Mouse (Mus musculus): Measurements from ENCODE around the gene Pla2g6. TPM values are rescaled to one million over a fixed set of nuclear protein-coding genes. Genes with fewer than 3 reads are reported as not detected.

The Pla2g6 gene
- polyA plus RNA-seq (2014; fragmentation: Illumina TruSeq; extraction: RNeasy Lipid Tissue Mini Kit (QIAGEN cat#74804); ENCODE audit: insufficient read depth, low read depth, low replicate concordance) = 6.3 TPM

GRCm38 (mm10) chr15:79328058-79328938 is at the start of gene Pla2g6:
TSS of gene Pla2g6 (minus strand) at chr15:79328390.

GRCm38 (mm10) chr15:79346051-79346793 is 18.0 kb upstream of the Pla2g6 start, which contains the start of gene Maff:
TSS of gene Maff (plus strand) at chr15:79346621.

GRCm38 (mm10) chr15:79285399-79285798 is 42.8 kb downstream of the Pla2g6 start, which contains the start of gene Baiap2l2:
TSS of gene Baiap2l2 (minus strand) at chr15:79285537.

GRCm38 (mm10) chr15:79254661-79255060 is 73.5 kb downstream of the Pla2g6 start, which contains the start of gene Slc16a8:
TSS of gene Slc16a8 (minus strand) at chr15:79254761.

Other genes starting within 250 kb of the Pla2g6 start
- gene Micall1, start 219.5 kb downstream of the Pla2g6 start, polyA plus RNA-seq (2014; fragmentation: Illumina TruSeq; extraction: RNeasy Lipid Tissue Mini Kit (QIAGEN cat#74804); ENCODE audit: insufficient read depth, low read depth, low replicate concordance) = 9.4 TPM
- 117 TPM for gene Polr2f, start 187.4 kb downstream of the Pla2g6 start, polyA plus RNA-seq (2014; fragmentation: Illumina TruSeq; extraction: RNeasy Lipid Tissue Mini Kit (QIAGEN cat#74804); ENCODE audit: insufficient read depth, low read depth, low replicate concordance)
- gene 1700088E04Rik, start 187.1 kb downstream of the Pla2g6 start, polyA plus RNA-seq (2014; fragmentation: Illumina TruSeq; extraction: RNeasy Lipid Tissue Mini Kit (QIAGEN cat#74804); ENCODE audit: insufficient read depth, low read depth, low replicate concordance) = 25.5 TPM
- gene Sox10, start 163.2 kb downstream of the Pla2g6 start, polyA plus RNA-seq (2014; fragmentation: Illumina TruSeq; extraction: RNeasy Lipid Tissue Mini Kit (QIAGEN cat#74804); ENCODE audit: insufficient read depth, low read depth, low replicate concordance) = 0.17 TPM
- gene Pick1, start 99.2 kb downstream of the Pla2g6 start, polyA plus RNA-seq (2014; fragmentation: Illumina TruSeq; extraction: RNeasy Lipid Tissue Mini Kit (QIAGEN cat#74804); ENCODE audit: insufficient read depth, low read depth, low replicate concordance) = 13.2 TPM
- gene Gm49486, start 99.0 kb downstream of the Pla2g6 start, polyA plus RNA-seq (2014; fragmentation: Illumina TruSeq; extraction: RNeasy Lipid Tissue Mini Kit (QIAGEN cat#74804); ENCODE audit: insufficient read depth, low read depth, low replicate concordance) = 0.14 TPM
- gene Slc16a8, start 73.6 kb downstream of the Pla2g6 start, polyA plus RNA-seq (2014; fragmentation: Illumina TruSeq; extraction: RNeasy Lipid Tissue Mini Kit (QIAGEN cat#74804); ENCODE audit: insufficient read depth, low read depth, low replicate concordance) = not detected
- gene Baiap2l2, start 42.9 kb downstream of the Pla2g6 start, polyA plus RNA-seq (2014; fragmentation: Illumina TruSeq; extraction: RNeasy Lipid Tissue Mini Kit (QIAGEN cat#74804); ENCODE audit: insufficient read depth, low read depth, low replicate concordance) = 0.62 TPM
- gene Maff, start 18.2 kb upstream of the Pla2g6 start, polyA plus RNA-seq (2014; fragmentation: Illumina TruSeq; extraction: RNeasy Lipid Tissue Mini Kit (QIAGEN cat#74804); ENCODE audit: insufficient read depth, low read depth, low replicate concordance) = 20.4 TPM
- 50.1 TPM for gene Tmem184b, start 75.2 kb upstream of the Pla2g6 start, polyA plus RNA-seq (2014; fragmentation: Illumina TruSeq; extraction: RNeasy Lipid Tissue Mini Kit (QIAGEN cat#74804); ENCODE audit: insufficient read depth, low read depth, low replicate concordance)
- gene Csnk1e, start 127.2 kb upstream of the Pla2g6 start, polyA plus RNA-seq (2014; fragmentation: Illumina TruSeq; extraction: RNeasy Lipid Tissue Mini Kit (QIAGEN cat#74804); ENCODE audit: insufficient read depth, low read depth, low replicate concordance) = 43.2 TPM
- gene Kcnj4, start 176.9 kb upstream of the Pla2g6 start, polyA plus RNA-seq (2014; fragmentation: Illumina TruSeq; extraction: RNeasy Lipid Tissue Mini Kit (QIAGEN cat#74804); ENCODE audit: insufficient read depth, low read depth, low replicate concordance) = not detected
- 17.2 TPM for gene Kdelr3, start 188.0 kb upstream of the Pla2g6 start, polyA plus RNA-seq (2014; fragmentation: Illumina TruSeq; extraction: RNeasy Lipid Tissue Mini Kit (QIAGEN cat#74804); ENCODE audit: insufficient read depth, low read depth, low replicate concordance)
- gene Ddx17, start 218.4 kb upstream of the Pla2g6 start, polyA plus RNA-seq (2014; fragmentation: Illumina TruSeq; extraction: RNeasy Lipid Tissue Mini Kit (QIAGEN cat#74804); ENCODE audit: insufficient read depth, low read depth, low replicate concordance) = 82.4 TPM